Mouse (Mus musculus) forebrain, postnatal 0 days (tissue): ENCODE data around the gene Tk1. TPM values are rescaled to one million over a fixed set of nuclear protein-coding genes. Genes with fewer than 3 reads are reported as not detected.

Experiments used
- ATAC-seq: fragments of 200-750 bp; cut with Nextera tagmentation; 2 replicates; pipeline ENCODE4 v1.8.0; 2017; ENCODE audit warnings: mild to moderate bottlenecking, moderate library complexity
- DNase-seq: peaks from one replicate; pipeline ENCODE4 v3.0.0-alpha.2; 2015
- H3K27ac ChIP-seq: fragments of 300-500 bp; sonication (generic); 2 replicates; pipeline ENCODE4 v1.5.1; 2014; ENCODE audit warnings: low read depth, mild to moderate bottlenecking, antibody characterized with exemption, low read length, moderate library complexity, mixed read lengths
- H3K27me3 ChIP-seq: fragments of 300-500 bp; sonication (generic); 2 replicates; pipeline ENCODE4 v1.6.1; 2014; ENCODE audit warnings: mild to moderate bottlenecking, low read length, mixed read lengths; ENCODE audit not compliant: insufficient read depth
- H3K36me3 ChIP-seq: fragments of 300-500 bp; sonication (generic); 2 replicates; pipeline ENCODE4 v1.6.1; 2014; ENCODE audit warnings: mild to moderate bottlenecking, moderate library complexity; ENCODE audit not compliant: insufficient read depth
- H3K4me1 ChIP-seq: fragments of 300-500 bp; sonication (generic); 2 replicates; pipeline ENCODE4 v1.6.1; 2014; ENCODE audit warnings: antibody characterized with exemption; ENCODE audit not compliant: insufficient read depth
- H3K4me2 ChIP-seq: fragments of 300-500 bp; sonication (generic); 2 replicates; pipeline ENCODE4 v1.6.1; 2014; ENCODE audit warnings: low read depth, mild to moderate bottlenecking, moderate library complexity
- H3K4me3 ChIP-seq: fragments of 300-500 bp; sonication (generic); 2 replicates; pipeline ENCODE4 v1.5.1; 2014; ENCODE audit warnings: low read depth, low read length, mixed read lengths
- H3K9ac ChIP-seq: fragments of 300-500 bp; sonication (generic); 2 replicates; pipeline ENCODE4 v1.6.1; 2014; ENCODE audit warnings: mild to moderate bottlenecking
- H3K9me3 ChIP-seq: fragments of 300-500 bp; sonication (generic); 2 replicates; pipeline ENCODE4 v1.6.1; 2016; ENCODE audit warnings: low read length
- CTCF ChIP-seq: sonication (generic); IDR thresholded peaks from 2 replicates; pipeline ENCODE4 v1.5.1; 2016; ENCODE audit warnings: antibody characterized with exemption, control low read depth, low read depth
- WGBS: fragments of 180-500 bp; shearing (Covaris S2); extraction: QIAGEN DNeasy Blood & Tissue Kit; methylation state at CpG from one replicate; pipeline ENCODE4 v1.1.7; 2014; 5-methylcytosine and 5-hydroxymethylcytosine counted together
- polyA plus RNA-seq: library from polyadenylated mRNA; unstranded; fragments of >200 nt; fragmentation: Nextera tagmentation; extraction: Ambion mirVana; gene quantifications from 2 replicates; pipeline ENCODE4 v1.2.1, GENCODE M21; 2015
- total RNA-seq: library from RNA; depleted of rRNA; stranded (reverse); fragments of >200 nt; gene quantifications from 2 replicates; pipeline ENCODE4 v1.2.3, GENCODE M21; 2014

Gene Tk1
- total and polyA plus RNA-seq, 2 experiments from 2014 or later: 12.2 to 29.8 TPM

GRCm38 (mm10) chr11:117801650-117802049, 24.2 kb downstream of the Tk1 start:
- Histone ChIP-seq H3K36me3 (no peaks in the 10 kb centered on the region), H3K9ac (no peak overlapping the region), H3K9me3 (no peaks in the 10 kb centered on the region), H3K27me3 (no peaks in the 10 kb centered on the region), H3K4me1 (no peaks in the 10 kb centered on the region), H3K4me3 (no peak overlapping the region), H3K27ac (no peak overlapping the region), H3K4me2 (no peak overlapping the region)
- WGBS: 76% methylated on average over 7 of the region's 7 CpGs
- no peak for ATAC-seq
- no peak for DNase-seq
- no peak for TF ChIP-seq CTCF

- no peaks in the 10 kb centered on the region for H3K27me3 ChIP-seq
- DNase-seq: no peak
- no peak overlapping the region for H3K4me2 ChIP-seq
- no peaks in the 10 kb centered on the region for H3K36me3 ChIP-seq
- H3K27ac ChIP-seq: no peak overlapping the region
- H3K4me1 ChIP-seq: no peaks in the 10 kb centered on the region
- WGBS: 85% methylated on average over 7 of the region's 7 CpGs
- no peak for TF ChIP-seq CTCF
- no peak overlapping the region for H3K9ac ChIP-seq
- no peaks in the 10 kb centered on the region for H3K9me3 ChIP-seq
- H3K4me3 ChIP-seq: no peak overlapping the region
- ATAC-seq: no peak
Observed at GRCm38 (mm10) chr11:117800038-117800437, 25.9 kb downstream of the Tk1 start.

GRCm38 (mm10) chr11:117799174-117799573, 26.7 kb downstream of the Tk1 start:
- H3K36me3 ChIP-seq: no peaks in the 10 kb centered on the region
- no peak overlapping the region for H3K4me3 ChIP-seq
- no peaks in the 10 kb centered on the region for H3K27me3 ChIP-seq
- no peak for TF ChIP-seq CTCF
- ATAC-seq (no peak), DNase-seq (no peak)
- H3K9ac ChIP-seq: no peak overlapping the region
- H3K4me2 ChIP-seq: no peak overlapping the region
- no peaks in the 10 kb centered on the region for H3K4me1 ChIP-seq
- 58% methylated on average over 5 of the region's 5 CpGs for WGBS
- no peak overlapping the region for H3K27ac ChIP-seq
- H3K9me3 ChIP-seq: no peaks in the 10 kb centered on the region

GRCm38 (mm10) chr11:117798160-117798541, 27.7 kb downstream of the Tk1 start:
- DNase-seq: no peak
- no peak overlapping the region for H3K4me3 ChIP-seq
- H3K27me3 ChIP-seq: no peaks in the 10 kb centered on the region
- TF ChIP-seq CTCF: no peak
- H3K9ac ChIP-seq: no peak overlapping the region
- no peaks in the 10 kb centered on the region for H3K36me3 ChIP-seq
- 68% methylated on average over 2 of the region's 2 CpGs for WGBS
- no peak overlapping the region for H3K4me2 ChIP-seq
- ATAC-seq: no peak
- no peaks in the 10 kb centered on the region for H3K9me3 ChIP-seq
- no peak overlapping the region for H3K27ac ChIP-seq
- no peaks in the 10 kb centered on the region for H3K4me1 ChIP-seq

GRCm38 (mm10) chr11:117797511-117798159, 28.3 kb downstream of the Tk1 start, which contains the start of gene 6030468B19Rik:
Gene 6030468B19Rik (plus strand): TSS chr11:117797660.
- no peak within 1 kb of the TSS for H3K4me3 ChIP-seq
- ATAC-seq: no peak
- H3K9me3 ChIP-seq: no peaks in the 10 kb centered on the region
- no peak for TF ChIP-seq CTCF
- H3K36me3 ChIP-seq: no peaks in the 10 kb centered on the region
- H3K27ac ChIP-seq: no peak within 1 kb of the TSS
- no peak within 1 kb of the TSS for H3K4me2 ChIP-seq
- no peaks in the 10 kb centered on the region for H3K4me1 ChIP-seq
- DNase-seq: no peak
- H3K27me3 ChIP-seq: no peaks in the 10 kb centered on the region
- H3K9ac ChIP-seq: no peak within 1 kb of the TSS
- WGBS: 72% methylated on average over 9 of the region's 9 CpGs

GRCm38 (mm10) chr11:117796954-117797353, 28.9 kb downstream of the Tk1 start:
- no peaks in the 10 kb centered on the region for H3K27me3 ChIP-seq

GRCm38 (mm10) chr11:117794035-117794551, 31.8 kb downstream of the Tk1 start:
- no peak overlapping the region for H3K27ac ChIP-seq
- no peaks in the 10 kb centered on the region for H3K36me3 ChIP-seq
- TF ChIP-seq CTCF: no peak
- WGBS: 59% methylated on average over 4 of the region's 4 CpGs
- H3K9me3 ChIP-seq: no peaks in the 10 kb centered on the region
- no peaks in the 10 kb centered on the region for H3K4me1 ChIP-seq
- DNase-seq: no peak
- no peak overlapping the region for H3K9ac ChIP-seq
- no peaks in the 10 kb centered on the region for H3K27me3 ChIP-seq
- H3K4me2 ChIP-seq: no peak overlapping the region
- no peak overlapping the region for H3K4me3 ChIP-seq
- no peak for ATAC-seq

More at GRCm38 (mm10) chr11:117796954-117797353, 28.9 kb downstream of the Tk1 start:
- Histone ChIP-seq H3K27ac (no peak overlapping the region), H3K4me1 (no peaks in the 10 kb centered on the region), H3K9me3 (no peaks in the 10 kb centered on the region), H3K4me2 (no peak overlapping the region), H3K4me3 (no peak overlapping the region), H3K9ac (no peak overlapping the region), H3K36me3 (no peaks in the 10 kb centered on the region)
- TF ChIP-seq CTCF: no peak
- ATAC-seq: no peak
- no peak for DNase-seq
- 50% methylated on average over 5 of the region's 5 CpGs for WGBS
